Mouse (Mus musculus) mesoderm, embryonic 11.5 days (tissue): ENCODE data around the gene Invs.

ENCODE experiments used
- DNase-seq: peaks from one replicate; pipeline ENCODE4 v3.0.0-alpha.2; 2012; ENCODE audit warnings: low read depth, low spot score

The Invs gene

DNA sequence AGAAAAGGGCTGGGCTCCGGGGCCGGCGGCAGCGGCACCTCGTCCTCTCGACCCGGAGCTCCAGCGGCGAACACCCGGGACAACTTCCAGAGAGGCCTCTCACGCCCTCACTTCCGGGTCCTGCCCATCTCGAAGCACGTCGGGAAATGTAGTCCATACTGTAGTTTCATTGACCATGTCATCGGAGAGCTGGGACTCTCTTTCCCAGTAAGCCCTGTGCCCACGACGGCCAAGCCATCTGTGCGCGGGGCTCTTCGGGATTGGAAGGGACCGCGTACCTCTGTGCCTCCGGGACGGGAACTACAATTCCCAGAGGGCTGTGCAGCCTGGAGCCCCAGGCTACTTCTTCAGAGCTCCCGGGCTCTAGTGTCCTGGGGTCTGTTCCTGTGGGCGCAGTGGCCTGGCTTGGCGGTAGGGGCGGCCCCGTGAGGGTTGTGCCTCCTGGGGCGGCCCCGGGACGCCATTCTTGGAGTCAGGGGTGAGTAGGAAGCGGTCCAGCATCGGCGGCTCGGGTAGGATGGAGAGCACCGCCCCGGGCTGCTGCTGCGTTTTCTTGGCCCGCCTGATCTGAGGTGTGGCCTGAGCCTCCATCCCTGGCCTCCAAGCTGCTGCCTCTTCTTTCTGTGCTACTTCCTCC lies at the start of gene Invs, which contains the start of gene Erp44:
TSS of gene Invs (plus strand) at position 263 of the 637 bp plus-strand sequence.
TSS of gene Erp44 (minus strand) at position 61 of the 637 bp plus-strand sequence.
- peak; percentile 98 for DNase-seq

DNA sequence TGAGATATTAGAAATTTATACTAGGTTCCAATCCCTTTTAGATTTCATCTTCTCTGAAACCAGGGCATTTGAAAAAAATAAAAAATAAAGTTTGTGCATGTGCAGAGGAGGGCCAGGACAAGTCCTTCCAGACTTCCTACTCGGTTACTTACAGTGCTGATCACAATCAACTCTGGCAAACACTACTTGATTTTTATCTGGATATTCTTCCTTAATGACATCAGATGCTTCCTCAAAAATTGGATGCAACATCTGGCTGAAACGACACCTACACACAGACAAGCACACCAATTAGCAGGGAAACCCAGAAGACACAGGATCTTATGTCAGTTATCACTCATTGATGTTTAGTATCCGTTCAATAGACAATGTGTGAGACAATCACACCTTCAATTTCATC lies 42.8 kb upstream of the Invs start:
- no peak for DNase-seq

- no peak for DNase-seq
Measured at GRCm38 (mm10) chr4:48239046-48239445, 40.5 kb upstream of the Invs start.

- DNase-seq, result no peak
Measured at GRCm38 (mm10) chr4:48242482-48242881, 37.1 kb upstream of the Invs start.

- no peak for DNase-seq
Measured at GRCm38 (mm10) chr4:48243737-48244136, 35.8 kb upstream of the Invs start.

- DNase-seq, result no peak
Measured at GRCm38 (mm10) chr4:48244280-48244679, 35.3 kb upstream of the Invs start.

DNA sequence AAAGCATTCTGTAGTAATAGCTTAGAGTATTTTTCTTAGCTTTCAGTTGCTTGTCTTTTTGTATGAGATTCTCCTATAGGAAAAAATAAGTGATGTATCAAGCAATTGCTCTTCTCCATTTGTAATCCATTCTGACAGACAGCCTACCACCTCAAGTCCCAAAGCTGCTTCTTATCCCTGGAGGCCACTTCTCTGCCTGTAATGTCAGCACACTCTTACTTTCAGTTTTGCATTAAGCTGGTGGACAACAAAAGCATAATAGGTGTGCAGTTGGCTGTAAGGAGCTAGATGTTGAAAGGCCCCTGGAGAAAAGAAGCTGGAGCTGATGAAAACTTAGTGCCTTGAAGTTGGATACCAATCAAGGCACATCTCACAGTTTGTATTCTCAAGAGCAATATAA lies 26.3 kb upstream of the Invs start:
- no peak for DNase-seq

- no peak for DNase-seq
Measured at GRCm38 (mm10) chr4:48258045-48258444, 21.5 kb upstream of the Invs start.

DNA sequence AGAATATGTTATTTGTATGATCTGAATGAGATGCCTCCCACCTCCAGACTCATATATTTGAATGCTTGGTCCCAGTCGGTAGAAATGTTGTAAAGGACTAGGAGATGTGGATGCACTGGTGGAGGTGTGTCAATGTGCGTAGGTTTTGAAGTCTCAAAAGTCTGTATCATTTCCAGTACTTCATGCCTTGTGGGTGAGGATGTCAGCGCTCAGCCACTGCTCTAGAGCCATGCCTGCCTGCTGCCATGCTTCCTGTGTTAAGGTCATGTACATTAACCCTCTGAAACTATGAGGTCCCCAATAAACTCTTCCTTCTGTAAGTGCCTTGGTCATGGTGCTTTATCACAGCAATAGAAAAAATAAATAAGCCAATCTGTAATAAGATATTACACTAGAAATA lies 11.9 kb upstream of the Invs start:
- no peak for DNase-seq

- DNase-seq, result no peak
Measured at GRCm38 (mm10) chr4:48268127-48268526, 11.4 kb upstream of the Invs start.

DNA sequence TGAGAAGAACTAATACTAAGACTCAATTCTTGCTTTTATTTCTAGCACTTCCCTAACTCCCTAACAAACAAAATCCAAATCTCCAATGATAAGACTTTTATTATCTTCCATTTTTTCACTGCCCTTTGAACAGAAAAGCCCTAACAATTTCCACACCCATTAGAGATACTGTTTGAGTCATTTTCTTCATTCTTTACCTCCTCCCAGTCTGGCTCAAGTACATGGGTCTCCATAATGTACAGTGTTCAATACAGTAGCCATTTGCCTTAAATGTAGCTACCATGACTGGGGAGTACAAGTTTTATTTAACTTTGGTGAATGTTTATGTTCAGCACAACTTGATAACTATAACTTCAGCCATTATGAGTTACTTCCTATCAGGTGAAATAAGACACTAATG lies 9.0 kb upstream of the Invs start:
- DNase-seq, result no peak

DNA sequence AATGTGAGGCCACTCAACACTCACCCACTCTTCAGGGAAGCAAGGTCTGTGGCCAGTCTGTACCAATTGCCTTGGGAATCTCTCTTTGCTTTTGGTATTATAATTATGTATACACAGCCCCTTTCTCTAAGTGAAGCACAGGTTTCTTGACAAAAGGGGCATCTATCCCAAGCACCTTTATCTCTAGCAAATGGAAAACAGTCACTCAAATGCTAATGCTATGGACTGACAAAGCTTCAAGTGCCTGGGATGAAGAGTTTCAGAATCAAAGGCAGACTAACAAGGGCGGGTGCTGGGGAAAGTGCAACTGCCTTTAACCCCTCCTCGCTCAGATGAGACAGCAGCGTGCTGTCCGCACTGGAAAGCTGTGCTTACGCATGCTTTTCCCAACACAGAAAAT lies 7.7 kb upstream of the Invs start:
- DNase-seq, result no peak

DNA sequence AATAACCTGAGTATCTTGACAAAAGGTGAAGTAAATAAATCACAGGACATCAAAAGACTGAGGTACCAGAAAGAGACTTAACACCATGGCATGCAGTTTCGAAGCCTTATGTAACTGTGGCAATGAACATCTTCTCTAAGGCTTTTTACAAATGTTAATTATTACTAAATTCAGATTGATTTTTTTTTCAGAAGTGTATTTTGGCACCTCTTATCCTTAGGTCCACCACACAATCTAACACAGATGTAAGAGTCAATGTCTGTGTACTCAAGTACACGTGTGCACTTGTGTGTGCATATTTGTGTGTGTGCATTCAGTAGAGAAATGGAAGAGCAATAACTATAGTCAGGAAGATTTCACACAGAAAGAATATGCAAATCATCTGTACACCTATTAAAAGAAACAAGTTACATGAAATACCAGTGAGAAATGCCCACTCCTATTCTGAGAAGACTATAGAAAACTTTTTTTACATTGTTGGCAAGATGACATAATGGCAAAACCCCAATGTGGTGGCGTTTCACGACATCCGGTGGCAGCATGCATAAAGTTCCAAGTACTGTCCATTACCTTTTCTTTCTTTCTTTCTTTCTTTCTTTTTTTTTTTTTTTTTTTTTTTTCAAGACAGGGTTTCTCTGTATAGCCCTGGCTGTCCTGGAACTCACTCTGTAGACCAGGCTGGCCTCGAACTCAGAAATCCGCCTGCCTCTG lies 6.3 kb upstream of the Invs start:
- DNase-seq, result no peak

DNA sequence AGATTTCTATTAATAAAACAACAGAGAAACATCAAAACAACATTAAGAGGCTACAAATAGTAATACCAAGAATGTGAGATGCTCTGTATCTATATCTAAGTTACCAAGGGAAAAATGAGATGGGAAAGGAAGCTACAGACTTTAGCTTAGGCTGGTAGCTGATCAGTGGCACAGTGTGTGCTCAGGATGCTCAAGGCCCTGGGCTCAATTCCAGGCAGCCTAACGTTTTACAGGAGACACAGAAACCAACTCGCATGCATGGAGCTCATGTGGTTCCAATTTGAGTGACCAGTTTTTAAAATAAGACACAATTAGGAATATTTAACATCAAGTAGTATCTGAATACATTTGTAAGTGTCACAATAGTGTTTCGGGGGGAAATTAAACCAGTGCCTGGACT lies 3.8 kb upstream of the Invs start:
- DNase-seq, result no peak

DNA sequence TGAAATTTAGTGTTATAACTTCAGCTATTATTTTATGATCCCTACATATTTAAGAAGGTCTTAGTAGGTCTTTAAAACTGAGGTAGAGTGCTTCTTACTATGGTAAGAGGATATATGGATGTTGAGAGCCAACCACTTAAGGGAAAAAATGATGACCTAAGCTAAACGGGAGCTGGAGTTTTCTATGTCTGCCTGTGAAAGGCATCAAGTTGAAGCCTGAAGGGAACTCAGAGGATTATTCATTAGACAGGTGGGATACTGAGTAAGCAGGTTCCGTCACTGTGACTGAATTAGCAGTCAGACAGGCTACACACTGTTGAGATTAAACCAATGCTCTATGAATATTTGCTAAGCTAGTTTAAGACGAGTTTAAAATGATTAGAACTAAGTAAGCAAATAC lies 2.5 kb upstream of the Invs start:
- DNase-seq, result no peak

DNA sequence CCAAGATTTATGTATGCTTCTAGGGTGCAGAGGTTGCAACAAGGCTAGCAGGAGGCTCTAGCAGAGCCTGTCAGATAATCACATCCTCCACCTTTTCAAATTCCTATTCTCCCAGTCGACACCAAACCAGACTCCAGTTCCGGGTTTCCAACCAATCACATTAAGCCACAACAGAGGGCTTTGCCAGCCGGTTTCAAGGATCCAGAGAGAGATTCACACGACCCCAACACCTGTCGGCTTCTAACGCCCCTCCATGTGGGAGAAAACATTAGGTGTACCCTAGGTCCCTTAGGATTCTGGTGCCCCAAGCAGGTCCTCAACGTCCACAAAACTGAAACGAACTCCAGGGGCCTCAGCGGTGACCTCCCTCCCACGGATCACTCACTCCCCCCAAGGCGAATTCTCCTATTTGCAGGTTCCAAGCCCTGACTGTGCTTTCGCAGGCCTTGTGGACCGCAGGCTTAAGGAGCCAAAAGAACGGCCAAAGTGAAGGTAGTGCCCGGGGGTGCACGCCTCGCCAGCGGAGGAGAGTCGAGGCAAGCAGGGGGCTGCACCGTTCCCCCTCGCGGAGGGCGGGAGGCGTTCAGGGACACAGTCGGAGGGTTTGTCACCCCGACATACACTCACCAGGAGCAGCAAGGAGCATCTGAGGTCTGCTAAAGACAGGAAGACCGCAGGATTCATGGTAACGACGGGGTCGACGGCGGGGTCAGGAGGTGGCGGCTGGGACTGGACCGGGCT lies 633 bp upstream of the Invs start:
- DNase-seq, result peak; percentile 54

DNA sequence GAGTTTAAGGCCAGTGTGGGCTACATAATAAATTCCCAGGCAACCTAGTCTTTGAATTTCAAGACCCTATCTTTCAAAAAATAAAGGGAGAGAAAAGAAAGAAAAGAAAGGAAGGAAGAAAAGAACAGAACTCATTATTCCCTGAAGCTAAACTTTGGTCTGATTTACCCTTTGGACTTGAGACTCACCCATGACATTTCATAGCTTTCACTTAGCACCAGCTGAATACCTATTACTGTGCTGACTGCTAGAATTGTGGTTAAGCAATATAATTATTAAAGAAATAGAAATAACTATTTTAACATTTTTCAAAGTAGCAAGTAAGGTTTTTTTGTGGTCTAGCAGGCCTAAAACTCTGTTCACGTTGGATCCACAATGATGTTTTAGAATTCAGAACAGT lies 1.6 kb downstream of the Invs start:
- DNase-seq, result no peak

- DNase-seq, result peak; percentile 72
Measured at GRCm38 (mm10) chr4:48287086-48287757, 7.7 kb downstream of the Invs start.

- no peak for DNase-seq
Measured at GRCm38 (mm10) chr4:48314814-48315213, 35.3 kb downstream of the Invs start.

- no peak for DNase-seq
Measured at GRCm38 (mm10) chr4:48316036-48316435, 36.5 kb downstream of the Invs start.

- DNase-seq, result no peak
Measured at GRCm38 (mm10) chr4:48321276-48321675, 41.7 kb downstream of the Invs start.

DNA sequence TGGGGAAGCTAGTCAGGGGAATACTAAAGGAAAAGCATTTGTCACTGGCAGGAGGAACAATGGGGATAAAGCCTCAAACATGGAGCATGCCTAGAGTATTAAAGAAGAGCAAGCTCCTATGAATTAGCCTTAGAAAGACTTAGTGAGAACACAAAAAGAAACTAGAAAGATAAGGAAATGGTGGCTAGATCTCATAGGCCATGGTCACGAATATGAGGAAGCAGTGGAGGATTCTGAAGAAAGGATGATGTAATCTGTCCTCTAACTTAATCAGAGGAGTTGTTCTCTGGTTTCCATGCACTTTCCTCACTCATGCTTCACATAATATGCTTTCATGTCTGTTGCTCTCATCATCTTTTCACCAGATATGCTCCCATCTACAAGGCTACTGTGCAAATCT lies 42.5 kb downstream of the Invs start:
- DNase-seq, result no peak
